Mouse (Mus musculus): ENCODE results near the gene Bloc1s4. TPM values are rescaled to one million over a fixed set of nuclear protein-coding genes. Genes with fewer than 3 reads are reported as not detected.

Bloc1s4 gene
- total RNA-seq (2023) = 22.2 TPM

DNA sequence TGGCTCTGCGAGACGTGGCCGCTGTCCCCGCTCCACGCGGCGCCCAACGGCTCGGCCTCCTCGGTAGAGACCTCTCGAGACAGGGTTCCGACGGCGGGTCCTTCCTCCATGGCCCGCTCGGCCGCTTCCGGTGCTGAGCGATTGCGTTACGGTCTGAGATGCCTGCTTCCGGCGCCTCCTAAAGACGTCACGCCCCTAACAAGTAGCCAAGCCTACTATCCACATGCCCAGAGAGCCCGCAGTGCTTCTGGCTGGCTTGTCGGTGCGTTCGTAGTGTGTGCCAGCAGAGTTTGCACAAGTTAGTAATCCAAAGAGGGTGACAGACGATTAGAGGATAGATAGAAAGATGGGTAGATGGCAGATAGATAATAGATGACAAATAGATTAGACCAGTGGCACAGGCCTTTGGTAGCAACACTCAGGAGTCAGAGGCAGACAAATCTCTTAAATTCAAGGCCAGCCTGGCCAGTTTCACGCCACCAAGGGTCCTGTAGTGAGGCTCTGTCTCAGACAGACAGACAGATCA, at the start of gene Bloc1s4:
Gene Bloc1s4 (minus strand): TSS at position 115 of the 526 bp plus-strand sequence.

GRCm38 (mm10) chr5:36796296-36797014, 48.0 kb upstream of the Bloc1s4 start, which contains the start of gene Mrfap1:
Gene Mrfap1, minus strand, starts transcription at chr5:36796772.

Other genes with a start within 250 kb of the Bloc1s4 start
- 68.2 TPM for gene Tbc1d14, start 155.4 kb downstream of the Bloc1s4 start, total RNA-seq (2023)
- gene D5Ertd579e, start 52.6 kb downstream of the Bloc1s4 start, total RNA-seq (2023) = 33.3 TPM
- 129 TPM for gene Mrfap1, start 48.1 kb upstream of the Bloc1s4 start, total RNA-seq (2023)
- 38.5 TPM for gene Man2b2, start 82.0 kb upstream of the Bloc1s4 start, total RNA-seq (2023)
- not detected for gene Ppp2r2c, start 119.9 kb upstream of the Bloc1s4 start, total RNA-seq (2023)
- gene Wfs1, start 240.6 kb upstream of the Bloc1s4 start, total RNA-seq (2023) = 1.9 TPM

All from CD8-positive naive resting alpha-beta T cell, adult 57 days (primary cell).